Mouse (Mus musculus): ENCODE results near the gene Zfp354a. TPM values are rescaled to one million over a fixed set of nuclear protein-coding genes. Genes with fewer than 3 reads are reported as not detected.
"Not testable (repeated sequence)": the region's sequence is repeated elsewhere in the genome, so short reads cannot be mapped to it uniquely, and the experiment has no call there.

The Zfp354a gene
- 9.2 and 10.9 TPM in 2 replicates for polyA plus RNA-seq (2015; fragmentation: Nextera tagmentation; extraction: Ambion mirVana)

- peak; percentile 94 for ATAC-seq (replicated peaks; ENCODE audit: low FRiP score, low read depth)
- WGBS, result under 1% methylated on average over 31 of the region's 32 CpGs
- no peaks in the 10 kb centered on the region for H3K36me3 ChIP-seq (ENCODE audit: insufficient read depth, low read length)
Measured at GRCm38 (mm10) chr11:51059151-51059571, at the start of gene Zfp354a. TSS of gene Zfp354a (plus strand) at chr11:51059257.

GRCm38 (mm10) chr11:51011821-51012220 lies 47.2 kb upstream of the Zfp354a start:
- Histone ChIP-seq H3K9me3 (replicated peaks; ENCODE audit: low read length) (no peaks in the 10 kb centered on the region), H3K27ac (no peak overlapping the region), H3K4me1 (replicated peaks; ENCODE audit: insufficient read depth, low read length) (no peaks in the 10 kb centered on the region), H3K9ac (ENCODE audit: low read depth, low read length) (no peak overlapping the region), H3K4me3 (replicated peaks; ENCODE audit: low read depth, low read length) (no peak overlapping the region), H3K27me3 (ENCODE audit: insufficient read depth, low read length) (no peaks in the 10 kb centered on the region), H3K36me3 (ENCODE audit: insufficient read depth, low read length) (no peaks in the 10 kb centered on the region), H3K4me2 (ENCODE audit: low read length) (no peak overlapping the region)
- WGBS, result 64% methylated on average over 5 of the region's 5 CpGs
- TF ChIP-seq CTCF (IDR thresholded peaks at IDR 0.05; ENCODE audit: low read depth), result no peak
- ATAC-seq (replicated peaks; ENCODE audit: low FRiP score, low read depth) (no peak), DNase-seq (ENCODE audit: low spot score) (no peak)

More at GRCm38 (mm10) chr11:51059151-51059571, at the start of gene Zfp354a:
- Histone ChIP-seq H3K4me3 (replicated peaks; ENCODE audit: low read depth, low read length) (peak within 1 kb of the TSS; percentile 80), H3K9ac (ENCODE audit: low read depth, low read length) (peak within 1 kb of the TSS; percentile 70), H3K4me2 (ENCODE audit: low read length) (peak within 1 kb of the TSS; percentile 94), H3K27me3 (ENCODE audit: insufficient read depth, low read length) (no peaks in the 10 kb centered on the region), H3K9me3 (replicated peaks; ENCODE audit: low read length) (no peaks in the 10 kb centered on the region), H3K4me1 (replicated peaks; ENCODE audit: insufficient read depth, low read length) (peaks cover 7% of the 10 kb centered on the region; the same call in 1 of the 2 replicates), H3K27ac (peak within 1 kb of the TSS; percentile 50; the same call in 1 of the 2 replicates)
- peak; percentile 91 for DNase-seq (ENCODE audit: low spot score)
- peak; percentile 48 for TF ChIP-seq CTCF (IDR thresholded peaks at IDR 0.05; ENCODE audit: low read depth)

GRCm38 (mm10) chr11:51013936-51014335 lies 45.1 kb upstream of the Zfp354a start, which contains the start of gene Olfr54:
TSS of gene Olfr54 (plus strand) at chr11:51014236.
- H3K27me3 ChIP-seq (ENCODE audit: insufficient read depth, low read length), result no peaks in the 10 kb centered on the region
- no peak within 1 kb of the TSS for H3K9ac ChIP-seq (ENCODE audit: low read depth, low read length)
- H3K36me3 ChIP-seq (ENCODE audit: insufficient read depth, low read length), result no peaks in the 10 kb centered on the region
- H3K4me2 ChIP-seq (ENCODE audit: low read length), result no peak within 1 kb of the TSS
- H3K9me3 ChIP-seq (replicated peaks; ENCODE audit: low read length), result no peaks in the 10 kb centered on the region
- no peak for TF ChIP-seq CTCF (IDR thresholded peaks at IDR 0.05; ENCODE audit: low read depth)
- no peak within 1 kb of the TSS for H3K4me3 ChIP-seq (replicated peaks; ENCODE audit: low read depth, low read length)
- H3K4me1 ChIP-seq (replicated peaks; ENCODE audit: insufficient read depth, low read length), result no peaks in the 10 kb centered on the region
- WGBS, result 67% methylated on average over 1 of the region's 1 CpGs
- DNase-seq (ENCODE audit: low spot score) (no peak), ATAC-seq (replicated peaks; ENCODE audit: low FRiP score, low read depth) (no peak)
- no peak within 1 kb of the TSS for H3K27ac ChIP-seq

GRCm38 (mm10) chr11:51016341-51016740 lies 42.7 kb upstream of the Zfp354a start:
- Histone ChIP-seq H3K27ac (no peak overlapping the region), H3K4me2 (ENCODE audit: low read length) (no peak overlapping the region), H3K4me1 (replicated peaks; ENCODE audit: insufficient read depth, low read length) (no peaks in the 10 kb centered on the region), H3K27me3 (ENCODE audit: insufficient read depth, low read length) (no peaks in the 10 kb centered on the region), H3K36me3 (ENCODE audit: insufficient read depth, low read length) (no peaks in the 10 kb centered on the region), H3K9ac (ENCODE audit: low read depth, low read length) (no peak overlapping the region), H3K9me3 (replicated peaks; ENCODE audit: low read length) (no peaks in the 10 kb centered on the region), H3K4me3 (replicated peaks; ENCODE audit: low read depth, low read length) (no peak overlapping the region)
- TF ChIP-seq CTCF (IDR thresholded peaks at IDR 0.05; ENCODE audit: low read depth), result no peak
- 50% methylated on average over 2 of the region's 2 CpGs for WGBS
- DNase-seq (ENCODE audit: low spot score) (no peak), ATAC-seq (replicated peaks; ENCODE audit: low FRiP score, low read depth) (no peak)

GRCm38 (mm10) chr11:51026811-51027210 lies 32.2 kb upstream of the Zfp354a start:
- not testable (repeated sequence) for H3K36me3 ChIP-seq (ENCODE audit: insufficient read depth, low read length); H3K27me3 ChIP-seq (ENCODE audit: insufficient read depth, low read length); H3K4me2 ChIP-seq (ENCODE audit: low read length); H3K9me3 ChIP-seq (replicated peaks; ENCODE audit: low read length); H3K9ac ChIP-seq (ENCODE audit: low read depth, low read length); H3K4me3 ChIP-seq (replicated peaks; ENCODE audit: low read depth, low read length); H3K4me1 ChIP-seq (replicated peaks; ENCODE audit: insufficient read depth, low read length); ATAC-seq (replicated peaks; ENCODE audit: low FRiP score, low read depth); DNase-seq (ENCODE audit: low spot score); H3K27ac ChIP-seq
- 85% methylated on average over 10 of the region's 11 CpGs for WGBS

GRCm38 (mm10) chr11:51029381-51029780 lies 29.7 kb upstream of the Zfp354a start:
- not testable (repeated sequence) for H3K4me3 ChIP-seq (replicated peaks; ENCODE audit: low read depth, low read length); H3K9me3 ChIP-seq (replicated peaks; ENCODE audit: low read length); H3K9ac ChIP-seq (ENCODE audit: low read depth, low read length); H3K4me2 ChIP-seq (ENCODE audit: low read length); H3K4me1 ChIP-seq (replicated peaks; ENCODE audit: insufficient read depth, low read length); H3K36me3 ChIP-seq (ENCODE audit: insufficient read depth, low read length); DNase-seq (ENCODE audit: low spot score); H3K27me3 ChIP-seq (ENCODE audit: insufficient read depth, low read length); ATAC-seq (replicated peaks; ENCODE audit: low FRiP score, low read depth); H3K27ac ChIP-seq
- 31% methylated on average over 8 of the region's 8 CpGs for WGBS

GRCm38 (mm10) chr11:51030225-51030624 lies 28.8 kb upstream of the Zfp354a start:
- Histone ChIP-seq H3K4me2 (ENCODE audit: low read length) (no peak overlapping the region), H3K36me3 (ENCODE audit: insufficient read depth, low read length) (no peaks in the 10 kb centered on the region), H3K27ac (no peak overlapping the region), H3K27me3 (ENCODE audit: insufficient read depth, low read length) (no peaks in the 10 kb centered on the region), H3K4me3 (replicated peaks; ENCODE audit: low read depth, low read length) (no peak overlapping the region), H3K9ac (ENCODE audit: low read depth, low read length) (no peak overlapping the region), H3K9me3 (replicated peaks; ENCODE audit: low read length) (no peaks in the 10 kb centered on the region), H3K4me1 (replicated peaks; ENCODE audit: insufficient read depth, low read length) (no peaks in the 10 kb centered on the region)
- ATAC-seq (replicated peaks; ENCODE audit: low FRiP score, low read depth) (no peak; the same call in 1 of the 2 replicates), DNase-seq (ENCODE audit: low spot score) (no peak)
- WGBS, result 50% methylated on average over 2 of the region's 2 CpGs
- no peak for TF ChIP-seq CTCF (IDR thresholded peaks at IDR 0.05; ENCODE audit: low read depth)
